Mouse (Mus musculus): ENCODE data around the gene Kif3c.

DNA sequence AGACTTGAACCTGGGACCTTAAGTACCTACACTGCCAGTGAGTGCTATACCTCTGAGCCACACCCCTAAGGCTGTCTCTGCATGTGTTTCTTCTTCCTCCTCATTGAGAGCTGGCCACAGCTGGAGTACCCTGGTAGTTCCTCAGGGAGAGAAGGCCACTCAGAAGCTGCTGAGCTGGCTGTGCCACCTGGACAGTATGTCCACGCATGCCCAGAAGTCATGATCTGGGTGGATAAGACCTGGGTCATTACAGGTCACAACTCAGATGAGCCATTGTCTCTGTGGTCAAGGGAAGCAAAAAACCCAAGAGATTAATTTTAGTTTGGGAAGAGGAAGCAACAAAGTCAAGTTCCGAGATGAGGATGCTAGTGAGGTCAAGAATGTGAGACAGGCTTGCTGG is 20.8 kb upstream of the Kif3c start:
- TF ChIP-seq CTCF (IDR thresholded peaks at IDR 0.05; ENCODE audit: low read depth, low read length): no peak
- no peak for TF ChIP-seq POLR2A (IDR thresholded peaks at IDR 0.05; ENCODE audit: insufficient read depth, low read length)
- no peak for TF ChIP-seq EP300 (IDR thresholded peaks at IDR 0.05; ENCODE audit: insufficient read depth, low read depth, low read length)

Data from ES-Bruce4 (cell line).